Mouse (Mus musculus) heart, embryonic 10.5 days (tissue): ENCODE results near the gene Nebl. TPM values are rescaled to one million over a fixed set of nuclear protein-coding genes. Genes with fewer than 3 reads are reported as not detected.

Source experiments
- DNase-seq: peaks from one replicate; pipeline ENCODE4 v3.0.0-alpha.2; 2017; ENCODE audit warnings: low spot score
- H3K27ac ChIP-seq: fragments of 300-500 bp; sonication (generic); 2 replicates; pipeline ENCODE4 v1.5.1; 2016; ENCODE audit warnings: mild to moderate bottlenecking
- H3K27me3 ChIP-seq: fragments of 300-500 bp; sonication (generic); 2 replicates; pipeline ENCODE4 v1.6.1; 2016; ENCODE audit warnings: mild to moderate bottlenecking; ENCODE audit not compliant: poor library complexity, insufficient read depth, severe bottlenecking
- H3K36me3 ChIP-seq: fragments of 300-500 bp; sonication (generic); 2 replicates; pipeline ENCODE4 v1.6.1; 2016; ENCODE audit warnings: mild to moderate bottlenecking, moderate library complexity
- H3K4me1 ChIP-seq: fragments of 300-500 bp; sonication (generic); 2 replicates; pipeline ENCODE4 v1.6.1; 2016; ENCODE audit warnings: mild to moderate bottlenecking
- H3K4me3 ChIP-seq: fragments of 300-500 bp; sonication (generic); 2 replicates; pipeline ENCODE4 v1.5.1; 2016; ENCODE audit warnings: mild to moderate bottlenecking, moderate library complexity
- H3K9me3 ChIP-seq: fragments of 300-500 bp; sonication (generic); 2 replicates; pipeline ENCODE4 v1.6.1; 2016; ENCODE audit warnings: mild to moderate bottlenecking, moderate library complexity
- WGBS: fragments of 180-500 bp; shearing (Covaris S2); methylation state at CpG from one replicate; pipeline ENCODE4 v1.1.7; 2016; 5-methylcytosine and 5-hydroxymethylcytosine counted together
- polyA plus RNA-seq: library from polyadenylated mRNA; unstranded; fragments of >200 nt; fragmentation: Nextera tagmentation; extraction: Ambion mirVana; gene quantifications from 2 replicates; pipeline ENCODE4 v1.2.1, GENCODE M21; 2016

Gene Nebl
- polyA plus RNA-seq, 1 experiment from 2014 or later = 292 TPM

GRCm38 (mm10) chr2:17575648-17576047 is 155.6 kb downstream of the Nebl start:
- H3K27me3 ChIP-seq = no peaks in the 10 kb centered on the region
- no peaks in the 10 kb centered on the region for H3K9me3 ChIP-seq
- DNase-seq = no peak
- no peaks in the 10 kb centered on the region for H3K4me1 ChIP-seq
- WGBS = 76% methylated on average over 3 of the region's 3 CpGs
- H3K36me3 ChIP-seq = no peaks in the 10 kb centered on the region
- no peak overlapping the region for H3K4me3 ChIP-seq
- no peak overlapping the region for H3K27ac ChIP-seq

GRCm38 (mm10) chr2:17571716-17572115 is 159.5 kb downstream of the Nebl start:
- WGBS = 67% methylated on average over 2 of the region's 2 CpGs
- Histone ChIP-seq H3K36me3 (no peaks in the 10 kb centered on the region), H3K27ac (no peak overlapping the region), H3K4me3 (no peak overlapping the region), H3K9me3 (no peaks in the 10 kb centered on the region), H3K4me1 (no peaks in the 10 kb centered on the region), H3K27me3 (no peaks in the 10 kb centered on the region)
- no peak for DNase-seq

GRCm38 (mm10) chr2:17558889-17559742 is 172.1 kb downstream of the Nebl start:
- Histone ChIP-seq H3K4me1 (no peaks in the 10 kb centered on the region), H3K4me3 (no peak overlapping the region), H3K9me3 (no peaks in the 10 kb centered on the region), H3K27ac (no peak overlapping the region), H3K36me3 (no peaks in the 10 kb centered on the region), H3K27me3 (no peaks in the 10 kb centered on the region)
- 72% methylated on average over 4 of the region's 4 CpGs for WGBS
- DNase-seq = no peak

GRCm38 (mm10) chr2:17549895-17550558 is 181.2 kb downstream of the Nebl start:
- H3K4me3 ChIP-seq = no peak overlapping the region
- H3K9me3 ChIP-seq = no peaks in the 10 kb centered on the region
- no peaks in the 10 kb centered on the region for H3K36me3 ChIP-seq
- no peaks in the 10 kb centered on the region for H3K27me3 ChIP-seq
- no peak for DNase-seq
- WGBS = 51% methylated on average over 4 of the region's 4 CpGs
- no peak overlapping the region for H3K27ac ChIP-seq
- peaks cover 11% of the 10 kb centered on the region; the same call in 1 of the 2 replicates for H3K4me1 ChIP-seq

GRCm38 (mm10) chr2:17546354-17546948 is 184.8 kb downstream of the Nebl start:
- WGBS = 75% methylated on average over 3 of the region's 3 CpGs
- Histone ChIP-seq H3K9me3 (no peaks in the 10 kb centered on the region), H3K27ac (no peak overlapping the region), H3K4me3 (no peak overlapping the region), H3K27me3 (no peaks in the 10 kb centered on the region), H3K4me1 (peaks cover 7% of the 10 kb centered on the region; the same call in 1 of the 2 replicates), H3K36me3 (no peaks in the 10 kb centered on the region)
- DNase-seq = no peak

- 56% methylated on average over 10 of the region's 10 CpGs for WGBS
- peak overlapping the region; percentile 8; the same call in 1 of the 2 replicates for H3K4me3 ChIP-seq
- no peak for DNase-seq
- H3K9me3 ChIP-seq = no peaks in the 10 kb centered on the region
- peak overlapping the region; percentile 3; the same call in 1 of the 2 replicates for H3K27ac ChIP-seq
- H3K4me1 ChIP-seq = peaks cover 12% of the 10 kb centered on the region
- no peaks in the 10 kb centered on the region for H3K27me3 ChIP-seq
- H3K36me3 ChIP-seq = no peaks in the 10 kb centered on the region
Measured at GRCm38 (mm10) chr2:17539737-17540136, 191.5 kb downstream of the Nebl start.

GRCm38 (mm10) chr2:17538493-17538892 is 192.8 kb downstream of the Nebl start:
- no peaks in the 10 kb centered on the region for H3K36me3 ChIP-seq
- no peak overlapping the region for H3K27ac ChIP-seq
- no peaks in the 10 kb centered on the region for H3K27me3 ChIP-seq
- no peak for DNase-seq
- WGBS = 93% methylated on average over 4 of the region's 4 CpGs
- H3K4me1 ChIP-seq = peaks cover 12% of the 10 kb centered on the region
- H3K9me3 ChIP-seq = no peaks in the 10 kb centered on the region
- no peak overlapping the region for H3K4me3 ChIP-seq

GRCm38 (mm10) chr2:17531355-17532105 is 199.7 kb downstream of the Nebl start:
- H3K27me3 ChIP-seq = no peaks in the 10 kb centered on the region
- no peak overlapping the region for H3K27ac ChIP-seq
- no peak overlapping the region for H3K4me3 ChIP-seq
- 81% methylated on average over 12 of the region's 12 CpGs for WGBS
- no peaks in the 10 kb centered on the region for H3K9me3 ChIP-seq
- peaks cover 7% of the 10 kb centered on the region; the same call in 1 of the 2 replicates for H3K4me1 ChIP-seq
- no peak for DNase-seq
- H3K36me3 ChIP-seq = no peaks in the 10 kb centered on the region

GRCm38 (mm10) chr2:17525739-17526526 is 205.3 kb downstream of the Nebl start:
- H3K36me3 ChIP-seq = no peaks in the 10 kb centered on the region

GRCm38 (mm10) chr2:17525211-17525610 is 206.1 kb downstream of the Nebl start:
- no peaks in the 10 kb centered on the region for H3K27me3 ChIP-seq
- H3K27ac ChIP-seq = 0 out of 2 replicates have a peak overlapping the region, but pooled peaks have one; percentile 2
- DNase-seq = no peak
- no peaks in the 10 kb centered on the region for H3K36me3 ChIP-seq
- 67% methylated on average over 4 of the region's 4 CpGs for WGBS
- peaks cover 39% of the 10 kb centered on the region for H3K4me1 ChIP-seq
- no peaks in the 10 kb centered on the region for H3K9me3 ChIP-seq
- no peak overlapping the region for H3K4me3 ChIP-seq

More at GRCm38 (mm10) chr2:17525739-17526526, 205.3 kb downstream of the Nebl start:
- WGBS = 65% methylated on average over 5 of the region's 5 CpGs
- Histone ChIP-seq H3K27ac (peak overlapping the region; percentile 2), H3K27me3 (no peaks in the 10 kb centered on the region), H3K4me1 (peaks cover 41% of the 10 kb centered on the region), H3K4me3 (no peak overlapping the region), H3K9me3 (no peaks in the 10 kb centered on the region)
- no peak for DNase-seq

- H3K4me1 ChIP-seq = peaks cover 34% of the 10 kb centered on the region
- H3K36me3 ChIP-seq = no peaks in the 10 kb centered on the region
- no peaks in the 10 kb centered on the region for H3K9me3 ChIP-seq
- peak overlapping the region; percentile 84 for H3K27ac ChIP-seq
- 39% methylated on average over 10 of the region's 10 CpGs for WGBS
- H3K27me3 ChIP-seq = no peaks in the 10 kb centered on the region
- no peak for DNase-seq
- H3K4me3 ChIP-seq = 0 out of 2 replicates have a peak overlapping the region, but pooled peaks have one; percentile 1
Measured at GRCm38 (mm10) chr2:17524205-17524978, 206.9 kb downstream of the Nebl start.
